Mouse (Mus musculus): Measurements from ENCODE around the gene Gas2l1. TPM values are rescaled to one million over a fixed set of nuclear protein-coding genes. Genes with fewer than 3 reads are reported as not detected.
A peak's percentile ranks its signal among the peaks of the same experiment; 100 is the strongest.

Gas2l1 gene
- total RNA-seq, 2 experiments from 2014 or later = 70.7 to 71.0 TPM

DNA sequence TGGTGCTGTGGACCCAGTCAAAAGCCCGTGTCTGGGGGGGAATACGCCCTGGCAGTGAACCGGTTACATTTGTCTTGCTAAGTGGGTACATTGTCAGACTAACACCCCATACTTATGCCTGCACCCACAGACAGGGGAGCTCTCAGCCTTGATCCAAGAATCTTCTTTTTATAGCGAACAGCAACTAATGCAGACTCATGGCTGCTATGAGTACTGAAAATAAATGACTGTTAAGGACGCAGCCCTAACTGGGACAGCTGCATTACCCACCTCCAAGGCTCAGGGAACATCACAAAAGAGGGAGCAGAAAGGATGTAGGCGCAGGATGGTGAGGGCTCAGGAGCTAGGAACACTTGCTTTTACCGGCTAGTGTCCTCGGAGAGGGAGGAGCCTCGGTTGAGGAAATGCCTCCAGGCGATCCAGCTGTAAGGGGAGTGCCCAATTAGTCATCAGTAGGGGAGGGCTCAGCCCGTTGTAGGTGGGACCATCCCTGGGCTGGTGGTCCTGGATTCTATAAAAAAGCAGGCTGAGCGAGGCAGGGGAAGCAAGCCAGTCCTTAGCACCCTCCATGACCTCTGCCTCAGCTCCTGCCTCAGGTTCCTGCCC is 18.7 kb downstream of the Gas2l1 start:
- DNase-seq (ENCODE audit: low spot score in 2 of 2) = no peak

DNA sequence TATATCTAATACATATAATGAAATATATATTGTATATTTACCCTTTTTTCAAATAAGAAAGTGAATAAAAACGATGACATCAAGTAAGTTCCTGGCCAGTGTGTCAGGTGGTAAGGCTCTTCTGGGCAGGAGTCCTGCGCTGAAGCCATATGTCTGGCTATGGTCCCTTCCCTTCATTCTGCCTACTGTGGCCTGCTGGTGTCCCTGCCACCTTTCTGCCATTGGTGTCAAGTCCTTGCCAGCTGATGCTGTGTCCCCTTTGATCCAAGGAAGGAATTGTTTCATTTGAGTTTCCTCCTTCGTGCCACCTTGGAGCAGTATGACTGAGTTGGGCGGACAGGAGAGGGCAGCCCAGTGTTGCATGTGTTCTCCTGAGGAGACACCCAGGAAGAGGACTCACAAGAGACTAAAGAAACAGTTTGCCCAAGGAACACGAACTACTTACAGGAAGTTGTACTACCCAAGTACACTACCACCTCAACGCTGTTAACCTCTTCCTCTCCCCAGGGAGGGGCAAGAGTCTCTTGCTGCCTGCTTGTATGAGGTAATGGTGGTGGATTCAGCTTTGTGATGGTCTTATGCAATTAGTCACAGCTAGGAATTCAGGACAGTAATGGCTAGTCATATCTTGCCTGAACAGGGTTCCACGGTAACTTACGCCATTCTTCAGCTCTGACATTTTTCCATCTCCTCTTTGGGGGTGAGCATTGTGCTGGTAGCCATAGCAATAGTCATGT is 22.3 kb downstream of the Gas2l1 start:
- DNase-seq (ENCODE audit: low spot score in 2 of 2) = no peak

DNA sequence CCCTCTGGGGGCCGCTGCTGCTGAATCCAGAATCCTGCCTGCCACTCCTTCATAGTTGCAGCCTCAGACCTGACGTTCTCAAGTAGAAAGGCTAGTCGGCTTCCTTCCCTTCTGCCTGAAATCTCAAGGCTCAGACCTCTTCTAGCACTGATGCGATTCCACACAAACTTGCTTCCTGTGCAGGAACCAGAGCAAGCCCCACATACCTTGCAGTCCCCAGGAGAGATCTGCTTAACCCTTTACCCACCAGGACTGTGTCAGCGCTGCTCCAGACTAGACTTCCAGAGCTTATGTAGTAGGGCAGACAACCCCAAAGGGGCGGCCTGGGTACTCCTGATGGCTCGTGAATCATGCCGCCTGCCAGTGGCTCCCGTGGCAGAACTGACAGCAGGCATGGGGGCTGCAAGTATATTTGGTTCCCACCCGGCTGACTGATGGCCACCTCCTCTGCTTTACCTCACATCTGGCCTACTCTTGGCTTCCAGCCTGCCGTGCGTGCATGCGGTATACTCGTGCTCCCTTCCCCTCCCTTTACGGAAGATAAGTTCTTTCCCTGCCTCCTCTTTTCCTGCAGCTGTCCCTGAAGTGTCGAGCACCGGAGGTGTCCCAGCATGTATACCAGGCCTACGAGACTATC is 23.9 kb downstream of the Gas2l1 start:
- DNase-seq (ENCODE audit: low spot score in 2 of 2) = peak; percentile 60 to 64

DNA sequence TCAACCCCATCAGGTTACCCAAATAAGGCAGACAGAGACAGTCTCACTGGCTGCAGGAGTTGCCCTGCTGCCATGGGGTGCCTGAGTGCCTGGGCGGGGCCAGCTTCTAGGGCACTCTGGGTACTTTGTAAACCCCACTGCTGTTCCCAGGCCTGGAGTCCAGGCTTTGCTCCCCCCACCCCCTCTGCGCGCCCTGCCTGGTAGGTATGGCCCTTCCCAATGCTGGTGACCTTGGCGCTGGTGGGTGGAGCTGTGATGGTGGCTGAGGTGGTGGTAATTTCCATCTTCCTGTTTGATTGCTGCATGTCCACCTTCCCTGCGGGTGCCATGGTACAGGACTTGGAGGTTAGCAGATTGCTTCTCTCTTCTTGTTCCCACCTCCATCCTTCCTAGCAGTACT is 24.5 kb downstream of the Gas2l1 start:
- no peak for DNase-seq (ENCODE audit: low spot score in 2 of 2)

DNA sequence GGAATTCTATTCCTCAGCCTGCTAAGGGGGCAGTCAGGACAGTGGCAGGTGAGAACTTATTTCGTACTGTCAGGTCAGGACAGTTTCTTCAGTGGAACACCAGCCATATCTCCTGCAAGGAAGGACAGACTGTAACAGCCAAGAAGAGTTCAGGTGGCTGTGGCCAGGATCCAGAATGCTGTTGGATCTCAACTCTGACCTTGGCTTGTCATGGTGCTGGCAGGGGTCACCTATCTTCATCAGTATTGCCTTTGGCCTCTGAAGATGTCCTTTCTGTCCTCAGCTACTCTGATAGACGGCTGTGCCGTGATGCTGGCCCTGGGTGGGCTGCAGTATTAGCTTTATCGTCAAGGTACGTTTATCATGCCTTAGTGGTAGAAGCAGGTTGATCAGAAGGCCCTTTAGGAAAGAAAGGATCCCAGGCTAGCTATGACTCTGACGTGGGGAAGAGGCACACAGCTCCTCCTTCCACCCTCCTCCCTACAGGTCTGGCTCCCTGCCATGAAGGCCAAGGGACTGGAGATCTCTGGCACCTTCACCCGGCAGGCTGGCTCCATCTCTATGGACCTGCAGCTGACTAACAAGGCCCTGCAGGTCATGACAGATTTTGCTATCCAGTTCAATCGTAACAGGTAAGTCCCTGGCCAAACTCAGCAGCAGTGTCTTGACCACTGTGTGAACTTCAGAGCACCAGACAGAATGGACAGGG is 27.8 kb downstream of the Gas2l1 start:
- DNase-seq (ENCODE audit: low spot score in 2 of 2) = no peak

DNA sequence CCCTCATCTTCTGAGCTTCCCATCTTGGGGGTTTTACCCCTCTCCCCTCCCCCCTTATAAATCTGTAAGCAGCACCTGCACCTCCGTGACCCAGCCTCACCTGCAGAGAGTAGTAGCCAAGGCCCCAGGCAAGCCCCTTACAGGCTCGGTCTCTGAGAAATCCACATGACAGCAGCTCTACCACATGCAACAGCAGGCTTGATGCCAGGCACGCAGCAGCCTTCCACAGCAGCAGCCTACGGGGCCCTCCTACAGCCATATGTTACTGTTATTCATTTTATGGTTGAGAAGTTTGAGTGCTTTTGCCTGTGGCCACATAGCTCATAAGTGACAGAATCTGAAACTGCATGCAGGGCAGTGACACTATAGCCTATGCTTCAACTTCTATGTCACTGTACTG is 29.7 kb downstream of the Gas2l1 start:
- DNase-seq (ENCODE audit: low spot score in 2 of 2) = peak; percentile 56 to 68

DNA sequence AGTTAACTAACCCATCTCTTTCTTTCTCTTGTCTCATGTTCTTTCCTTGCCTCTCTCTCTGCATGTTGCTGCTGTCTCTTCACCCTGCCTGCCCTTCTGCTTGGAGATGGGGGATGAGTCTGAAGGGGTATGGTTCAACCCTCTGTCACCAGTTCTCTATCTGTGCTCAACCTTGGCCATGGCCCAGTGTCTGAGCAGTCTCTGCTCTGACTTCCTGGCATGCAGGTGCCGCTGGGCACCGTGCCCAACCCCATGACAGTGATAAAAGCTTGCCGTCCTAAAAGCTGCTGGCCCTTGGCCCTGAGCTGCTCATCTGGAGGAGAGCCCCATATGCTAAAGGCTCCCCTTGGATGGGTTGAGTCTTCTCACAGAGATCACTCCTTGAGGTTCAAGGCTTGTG is 32.0 kb downstream of the Gas2l1 start:
- DNase-seq (ENCODE audit: low spot score in 2 of 2) = no peak

DNA sequence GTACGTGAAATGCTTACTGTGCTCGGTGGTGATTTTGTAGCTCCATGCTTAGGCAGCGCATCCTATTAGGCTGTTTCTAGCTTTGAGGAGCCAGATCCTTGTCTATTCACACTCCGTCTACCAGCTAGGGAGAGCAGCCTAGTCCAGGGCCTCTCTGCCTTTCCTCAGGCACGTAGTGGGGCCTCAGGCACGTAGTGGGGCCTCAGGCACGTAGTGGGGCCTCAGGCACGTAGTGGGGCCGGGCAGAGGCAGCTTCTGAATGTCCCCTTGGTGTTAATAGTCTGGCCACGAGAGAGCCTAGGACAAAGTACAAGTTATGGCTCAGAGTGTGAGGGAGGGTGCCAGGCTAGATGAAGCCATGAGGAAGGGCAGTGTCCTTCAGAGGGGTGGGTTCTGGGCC is 32.4 kb downstream of the Gas2l1 start:
- DNase-seq (ENCODE audit: low spot score in 2 of 2) = no peak

DNA sequence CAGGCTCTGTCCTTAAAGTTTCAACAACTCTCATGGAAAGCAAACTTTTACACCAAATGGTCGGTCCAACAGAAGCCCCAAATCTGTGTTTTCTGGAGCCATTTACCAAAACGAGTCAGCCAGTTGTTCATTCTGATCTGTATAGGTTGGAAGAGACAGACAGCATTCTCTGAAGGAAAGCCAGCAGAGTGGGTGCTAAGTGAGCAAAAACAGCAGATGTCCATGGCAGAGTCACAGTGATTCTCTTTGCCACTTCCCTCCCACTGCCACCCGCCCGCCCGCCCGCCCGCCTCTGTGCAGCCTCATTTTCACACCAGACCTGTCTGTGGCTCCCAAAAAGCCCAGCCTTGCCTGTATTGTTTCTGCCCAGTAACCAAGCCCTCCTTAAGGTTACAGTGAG is 36.9 kb downstream of the Gas2l1 start:
- DNase-seq (ENCODE audit: low spot score in 2 of 2) = peak; percentile 34 to 84

DNA sequence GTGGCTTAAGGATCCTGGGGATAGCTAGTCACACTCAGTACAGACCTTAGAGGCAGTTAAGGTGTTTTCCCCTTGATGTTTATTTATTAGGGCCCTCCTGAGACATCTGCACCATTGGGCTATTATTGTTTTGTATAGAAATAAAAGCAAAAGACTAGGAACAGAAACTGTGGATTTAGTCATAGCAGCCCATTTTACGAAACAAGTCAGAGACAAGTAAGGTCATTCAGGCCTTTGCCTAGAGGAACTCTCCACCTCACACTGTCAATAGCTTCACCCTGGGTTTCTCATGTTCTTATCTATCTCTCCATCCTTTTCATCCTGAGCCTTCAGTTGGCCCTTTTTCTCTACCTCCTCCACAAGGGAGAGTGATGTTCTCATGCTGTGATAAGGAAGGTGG is 40.0 kb downstream of the Gas2l1 start:
- DNase-seq (ENCODE audit: low spot score in 2 of 2) = no peak

DNA sequence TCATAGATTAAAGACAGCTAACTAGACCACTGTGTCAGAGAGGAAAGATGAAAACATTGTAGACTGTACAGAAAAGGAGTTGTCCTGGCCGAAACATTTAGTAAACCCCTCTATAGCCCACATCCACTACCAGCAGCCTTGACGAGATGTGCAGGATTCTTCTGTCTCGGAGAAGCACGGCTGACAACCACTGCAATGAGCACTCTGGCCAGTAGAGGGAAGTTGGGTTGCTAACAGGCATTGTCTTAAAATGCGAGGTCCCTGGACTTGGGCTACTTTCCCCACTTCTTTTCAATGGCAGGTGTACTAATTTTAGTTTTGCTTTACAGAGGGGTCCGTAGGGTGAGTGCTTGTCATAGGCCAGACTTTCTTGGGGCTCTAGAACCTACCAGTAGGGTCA is 47.6 kb downstream of the Gas2l1 start:
- no peak for DNase-seq (ENCODE audit: low spot score in 2 of 2)

DNA sequence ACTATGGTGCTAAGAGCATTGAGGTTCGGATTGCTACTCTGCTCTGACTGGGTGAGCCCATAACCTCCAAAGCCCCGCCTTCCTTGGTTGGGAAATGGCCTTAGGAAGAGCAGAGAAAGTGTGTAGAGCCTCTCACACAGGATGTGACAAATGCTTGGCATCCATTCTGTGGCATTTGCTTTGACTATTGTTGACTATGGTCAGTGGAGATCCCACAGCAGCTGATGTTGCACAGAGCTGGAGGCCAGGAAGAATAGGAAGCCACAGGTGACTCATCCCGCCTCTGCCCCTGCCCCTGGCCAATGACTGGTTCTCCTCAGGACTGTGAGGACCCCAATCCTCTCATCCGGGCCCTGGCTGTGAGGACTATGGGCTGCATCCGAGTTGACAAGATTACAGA is 48.8 kb downstream of the Gas2l1 start:
- DNase-seq (ENCODE audit: low spot score in 2 of 2) = no peak

DNA sequence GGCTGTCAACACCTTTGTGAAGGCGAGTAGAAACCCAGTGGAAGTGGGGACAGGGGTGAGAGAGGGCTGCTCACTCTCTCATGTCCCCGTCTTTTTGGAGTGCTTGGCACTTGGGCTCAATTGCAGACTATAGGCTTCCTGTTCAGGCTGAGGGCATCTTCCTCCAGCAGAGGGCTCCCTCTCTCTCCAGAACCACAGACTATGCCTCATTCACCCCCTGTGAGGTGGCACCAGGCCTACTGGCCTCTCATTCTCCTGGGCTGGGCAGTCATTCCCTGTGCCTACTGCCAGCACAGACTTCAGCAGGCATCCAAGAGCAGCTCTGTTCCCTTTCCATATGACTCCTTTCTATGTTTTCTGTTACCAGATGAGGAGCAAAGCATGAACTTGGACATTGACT is 49.4 kb downstream of the Gas2l1 start:
- DNase-seq (ENCODE audit: low spot score in 2 of 2) = peak; percentile 77 to 85

DNA sequence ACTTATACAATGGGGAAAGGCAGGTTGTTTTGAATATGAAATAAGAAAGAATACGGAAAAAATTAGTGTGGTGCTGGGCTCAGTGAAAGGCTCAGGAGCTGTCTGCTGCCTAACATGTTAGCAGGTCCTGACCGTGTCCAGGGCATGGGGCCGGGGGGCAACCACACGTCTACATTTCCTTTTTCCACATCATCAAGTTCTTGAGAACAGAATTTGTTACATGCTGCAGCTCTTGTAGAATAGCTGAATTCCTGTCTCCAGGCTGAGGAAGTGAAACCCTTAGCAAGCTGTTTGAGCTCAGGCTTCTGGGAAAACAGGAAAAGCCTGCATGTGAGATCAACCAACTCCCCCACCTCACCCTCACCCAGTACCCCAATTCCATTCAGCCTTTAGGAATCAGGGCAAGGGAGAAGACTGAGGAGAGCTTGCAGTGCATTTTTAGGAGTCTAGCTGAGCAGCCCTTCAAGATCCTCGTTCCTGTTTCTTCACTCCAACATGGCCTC is 52.9 kb downstream of the Gas2l1 start:
- DNase-seq (ENCODE audit: low spot score in 2 of 2) = no peak

DNA sequence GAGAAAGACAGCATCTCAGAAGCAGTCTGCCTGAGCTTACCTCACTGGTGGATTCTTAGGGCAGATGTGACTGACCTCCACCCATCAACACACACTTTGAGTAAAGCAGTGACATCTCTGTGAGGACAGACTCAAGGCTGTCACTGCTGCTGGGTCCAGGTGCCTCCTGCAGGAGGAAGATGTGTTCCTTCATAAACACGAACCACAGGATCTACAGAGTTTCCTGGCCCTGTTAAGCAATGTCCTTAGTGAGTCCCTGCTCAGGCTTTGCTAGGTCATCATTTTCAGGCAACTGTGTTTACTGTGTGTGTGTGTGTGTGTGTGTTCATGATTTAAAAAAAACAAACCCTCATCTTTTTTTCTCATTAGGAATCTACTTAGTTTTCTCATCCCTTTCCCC is 53.6 kb downstream of the Gas2l1 start:
- no peak for DNase-seq (ENCODE audit: low spot score in 2 of 2)

DNA sequence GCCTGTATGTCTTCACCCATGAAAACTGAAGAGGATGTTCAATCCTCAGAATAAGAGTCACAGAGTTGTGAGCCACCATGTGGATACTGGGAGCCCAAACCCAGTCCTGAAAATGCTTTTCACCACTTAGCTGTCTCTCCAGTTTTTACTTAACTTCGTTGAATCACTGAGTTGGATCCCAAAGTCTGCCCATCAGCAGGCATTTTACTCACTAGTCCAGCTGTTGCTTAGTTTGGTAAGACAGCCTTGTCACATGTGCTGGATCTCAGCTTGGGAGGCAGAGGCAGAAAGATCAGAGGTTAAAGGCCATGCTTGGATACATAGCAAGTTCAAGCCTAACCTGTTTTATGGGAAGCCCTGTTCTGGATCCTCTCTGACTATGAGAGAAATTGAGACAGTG is 54.9 kb downstream of the Gas2l1 start:
- no peak for DNase-seq (ENCODE audit: low spot score in 2 of 2)

DNA sequence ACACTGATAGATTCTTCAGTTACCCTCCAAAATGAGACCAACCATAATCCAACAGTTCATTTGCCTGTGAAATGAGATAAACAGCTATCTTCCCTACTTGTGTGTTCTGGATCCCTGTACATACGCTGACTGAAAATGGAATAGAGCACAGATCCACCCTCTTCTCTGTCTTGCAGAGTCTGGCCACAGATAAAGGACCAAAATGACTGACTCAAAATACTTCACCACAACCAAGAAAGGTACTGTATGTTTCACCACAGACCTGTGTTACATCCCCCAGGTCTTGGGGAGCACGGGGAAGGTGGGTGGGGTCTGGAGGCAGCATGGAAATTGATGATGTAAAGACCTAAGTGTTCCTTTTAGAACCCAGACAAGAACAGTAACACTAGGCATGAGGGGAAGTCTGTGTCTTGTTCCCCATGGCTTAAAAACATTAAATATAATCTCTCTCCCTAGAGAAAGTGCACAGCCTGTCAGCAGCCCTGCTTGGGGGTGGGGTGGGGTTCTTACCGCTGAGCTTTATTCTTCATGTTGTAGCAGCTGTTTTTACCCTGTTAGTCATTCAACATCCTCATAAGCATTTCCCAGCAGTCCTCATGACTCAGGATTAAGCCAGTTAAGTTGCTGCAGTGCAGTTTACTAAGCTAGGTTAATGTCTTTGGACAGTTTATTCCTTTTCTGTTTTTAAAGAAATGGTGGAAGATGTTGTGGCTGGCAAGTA is 55.6 kb downstream of the Gas2l1 start:
- DNase-seq (ENCODE audit: low spot score in 2 of 2) = no peak

DNA sequence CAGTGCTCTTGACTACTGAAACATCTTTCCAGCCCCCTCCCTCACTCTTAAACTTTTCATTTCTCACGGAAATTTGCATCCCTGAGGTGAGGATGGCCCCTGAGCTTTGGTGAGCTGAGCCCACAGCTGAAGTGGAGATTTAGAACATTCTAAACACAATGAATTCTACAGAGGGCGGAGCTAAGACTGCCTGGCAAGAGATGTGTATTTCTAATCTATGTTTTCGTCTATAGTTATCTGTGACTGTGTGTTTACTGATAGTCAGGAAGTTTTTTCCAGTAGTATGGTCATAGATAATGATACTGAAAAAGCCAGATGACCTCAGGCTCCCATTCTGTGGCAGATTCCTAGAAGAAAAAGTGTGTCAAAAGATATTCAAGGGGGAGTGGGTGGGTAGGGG is 56.3 kb downstream of the Gas2l1 start:
- DNase-seq (ENCODE audit: low spot score in 2 of 2) = no peak

DNA sequence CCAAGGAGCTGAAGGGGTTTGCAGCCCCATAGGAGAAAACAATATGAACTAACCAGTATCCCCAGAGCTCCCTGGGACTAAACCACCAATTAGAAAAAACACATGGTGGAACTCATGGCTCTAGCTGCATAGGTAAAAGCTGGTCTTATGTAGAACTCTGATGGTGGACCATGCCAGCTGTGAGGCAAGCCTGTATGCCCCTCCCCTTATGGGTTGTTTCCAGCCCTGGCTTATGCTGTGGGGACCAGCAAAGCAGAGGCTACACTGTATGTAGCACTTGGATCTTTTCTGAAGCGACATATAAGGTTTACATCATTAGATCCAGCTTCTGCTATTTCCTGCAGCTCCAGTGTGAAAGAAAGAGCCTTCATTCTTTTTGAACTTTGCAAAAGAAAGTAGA is 57.9 kb downstream of the Gas2l1 start:
- DNase-seq (ENCODE audit: low spot score in 2 of 2) = no peak

DNA sequence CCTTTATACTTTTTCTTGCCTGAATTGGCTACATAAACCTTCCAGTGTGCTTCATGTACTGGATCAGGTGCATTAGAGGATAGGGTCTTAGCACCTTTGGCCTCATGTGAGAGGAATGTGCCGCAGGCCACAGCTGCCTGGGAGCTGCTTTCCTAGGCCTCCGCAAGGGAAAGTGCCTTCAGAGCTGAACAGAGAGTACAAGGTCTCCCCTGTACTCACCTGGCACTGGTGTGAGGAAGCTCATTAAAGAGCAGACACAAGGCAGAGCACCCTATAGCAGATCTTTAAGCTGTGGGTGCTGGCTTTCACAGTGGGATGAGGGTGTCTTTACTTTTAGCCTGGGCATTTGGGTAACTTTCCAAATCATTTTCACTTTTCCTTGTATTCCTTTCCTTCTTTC is 59.6 kb downstream of the Gas2l1 start:
- DNase-seq (ENCODE audit: low spot score in 2 of 2) = no peak
